Mouse (Mus musculus): ENCODE data around the gene Iqschfp. TPM values are rescaled to one million over a fixed set of nuclear protein-coding genes. Genes with fewer than 3 reads are reported as not detected.

Gene Iqschfp
- polyA plus RNA-seq, 1 experiment from 2014 or later: not detected

GRCm38 (mm10) chr3:68484561-68484960 lies 592.5 kb downstream of the Iqschfp start:
- TF ChIP-seq EP300 (IDR thresholded peaks at IDR 0.05; ENCODE audit: low read depth) (no peak), CTCF (IDR thresholded peaks at IDR 0.05; ENCODE audit: low read depth) (0 out of 2 replicates have a peak, but pooled peaks have one; percentile 5)
- 66% methylated on average over 4 of the region's 4 CpGs for WGBS (ENCODE audit: insufficient replicate concordance)
- Histone ChIP-seq H3K27me3 (ENCODE audit: insufficient read depth, low read length) (no peaks in the 10 kb centered on the region), H3K4me3 (ENCODE audit: low read depth, low read length) (no peak overlapping the region), H3K9me3 (ENCODE audit: low read length) (no peaks in the 10 kb centered on the region), H3K9ac (replicated peaks) (no peak overlapping the region), H3K36me3 (replicated peaks; ENCODE audit: insufficient read depth, low read length) (no peaks in the 10 kb centered on the region), H3K4me2 (ENCODE audit: low read depth, low read length) (no peak overlapping the region), H3K27ac (ENCODE audit: low read depth) (no peak overlapping the region), H3K4me1 (ENCODE audit: insufficient read depth) (no peaks in the 10 kb centered on the region)
- DNase-seq (no peak), ATAC-seq (no peak)

GRCm38 (mm10) chr3:68487621-68488020 lies 595.6 kb downstream of the Iqschfp start:
- H3K9ac ChIP-seq (replicated peaks): no peak overlapping the region
- H3K27ac ChIP-seq (ENCODE audit: low read depth): no peak overlapping the region
- DNase-seq (no peak), ATAC-seq (no peak)
- peaks cover 4% of the 10 kb centered on the region; the same call in 1 of the 2 replicates for H3K27me3 ChIP-seq (ENCODE audit: insufficient read depth, low read length)
- TF ChIP-seq CTCF (IDR thresholded peaks at IDR 0.05; ENCODE audit: low read depth): no peak
- no peak for TF ChIP-seq EP300 (IDR thresholded peaks at IDR 0.05; ENCODE audit: low read depth)
- no peaks in the 10 kb centered on the region for H3K9me3 ChIP-seq (ENCODE audit: low read length)
- H3K4me3 ChIP-seq (ENCODE audit: low read depth, low read length): no peak overlapping the region
- H3K4me1 ChIP-seq (ENCODE audit: insufficient read depth): no peaks in the 10 kb centered on the region
- H3K36me3 ChIP-seq (replicated peaks; ENCODE audit: insufficient read depth, low read length): no peaks in the 10 kb centered on the region
- whole genome bisulfite sequencing (ENCODE audit: insufficient replicate concordance): 76% methylated on average over 1 of the region's 1 CpGs
- H3K4me2 ChIP-seq (ENCODE audit: low read depth, low read length): no peak overlapping the region

GRCm38 (mm10) chr3:68488316-68488715 lies 596.3 kb downstream of the Iqschfp start:
- TF ChIP-seq EP300 (IDR thresholded peaks at IDR 0.05; ENCODE audit: low read depth) (no peak), CTCF (IDR thresholded peaks at IDR 0.05; ENCODE audit: low read depth) (no peak)
- H3K27ac ChIP-seq (ENCODE audit: low read depth): no peak overlapping the region
- ATAC-seq (no peak), DNase-seq (no peak)
- H3K36me3 ChIP-seq (replicated peaks; ENCODE audit: insufficient read depth, low read length): no peaks in the 10 kb centered on the region
- peaks cover 10% of the 10 kb centered on the region for H3K27me3 ChIP-seq (ENCODE audit: insufficient read depth, low read length)
- peaks cover 4% of the 10 kb centered on the region; the same call in 1 of the 2 replicates for H3K4me1 ChIP-seq (ENCODE audit: insufficient read depth)
- H3K9me3 ChIP-seq (ENCODE audit: low read length): no peaks in the 10 kb centered on the region
- no peak overlapping the region for H3K4me2 ChIP-seq (ENCODE audit: low read depth, low read length)
- no peak overlapping the region for H3K4me3 ChIP-seq (ENCODE audit: low read depth, low read length)
- H3K9ac ChIP-seq (replicated peaks): no peak overlapping the region
- WGBS (ENCODE audit: insufficient replicate concordance): 72% methylated on average over 5 of the region's 5 CpGs

- Histone ChIP-seq H3K9ac (replicated peaks) (no peak overlapping the region), H3K9me3 (ENCODE audit: low read length) (no peaks in the 10 kb centered on the region), H3K4me2 (ENCODE audit: low read depth, low read length) (no peak overlapping the region), H3K36me3 (replicated peaks; ENCODE audit: insufficient read depth, low read length) (no peaks in the 10 kb centered on the region), H3K27ac (ENCODE audit: low read depth) (no peak overlapping the region), H3K4me3 (ENCODE audit: low read depth, low read length) (no peak overlapping the region), H3K27me3 (ENCODE audit: insufficient read depth, low read length) (peaks cover 42% of the 10 kb centered on the region), H3K4me1 (ENCODE audit: insufficient read depth) (peaks cover 19% of the 10 kb centered on the region)
- DNase-seq (no peak), ATAC-seq (no peak)
- TF ChIP-seq EP300 (IDR thresholded peaks at IDR 0.05; ENCODE audit: low read depth) (no peak), CTCF (IDR thresholded peaks at IDR 0.05; ENCODE audit: low read depth) (no peak)
- 65% methylated on average over 6 of the region's 6 CpGs for WGBS (ENCODE audit: insufficient replicate concordance)
These were observed 599.5 kb downstream of the Iqschfp start for GRCm38 (mm10) chr3:68491516-68491915.

DNA sequence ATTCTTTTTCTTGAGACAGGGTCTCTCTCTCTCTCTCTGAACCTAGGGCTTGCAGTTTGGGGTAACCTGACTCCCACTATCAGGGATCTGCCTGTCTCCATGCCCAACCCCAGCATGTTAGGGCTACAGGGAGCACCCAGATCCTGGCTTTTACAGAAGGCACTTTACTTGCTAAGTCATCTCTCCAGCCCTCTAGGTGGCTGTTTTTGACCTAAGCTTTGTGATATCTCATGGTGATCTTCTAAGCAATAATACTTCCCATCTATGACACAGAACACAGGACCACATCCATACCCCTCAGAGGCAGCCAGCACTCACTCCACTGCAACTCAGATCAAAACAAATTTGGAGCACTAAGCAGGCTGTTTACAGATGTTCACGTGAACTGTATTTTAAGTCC lies 600.0 kb downstream of the Iqschfp start:
- WGBS (ENCODE audit: insufficient replicate concordance): 62% methylated on average over 1 of the region's 1 CpGs
- DNase-seq: no peak
- no peak for ATAC-seq
- Histone ChIP-seq H3K4me1 (ENCODE audit: insufficient read depth) (peaks cover 19% of the 10 kb centered on the region), H3K4me3 (ENCODE audit: low read depth, low read length) (no peak overlapping the region), H3K9ac (replicated peaks) (no peak overlapping the region), H3K9me3 (ENCODE audit: low read length) (no peaks in the 10 kb centered on the region), H3K27me3 (ENCODE audit: insufficient read depth, low read length) (peaks cover 43% of the 10 kb centered on the region), H3K27ac (ENCODE audit: low read depth) (0 out of 2 replicates have a peak overlapping the region, but pooled peaks have one; percentile 6), H3K4me2 (ENCODE audit: low read depth, low read length) (no peak overlapping the region), H3K36me3 (replicated peaks; ENCODE audit: insufficient read depth, low read length) (no peaks in the 10 kb centered on the region)
- no peak for TF ChIP-seq CTCF (IDR thresholded peaks at IDR 0.05; ENCODE audit: low read depth)
- TF ChIP-seq EP300 (IDR thresholded peaks at IDR 0.05; ENCODE audit: low read depth): no peak

DNA sequence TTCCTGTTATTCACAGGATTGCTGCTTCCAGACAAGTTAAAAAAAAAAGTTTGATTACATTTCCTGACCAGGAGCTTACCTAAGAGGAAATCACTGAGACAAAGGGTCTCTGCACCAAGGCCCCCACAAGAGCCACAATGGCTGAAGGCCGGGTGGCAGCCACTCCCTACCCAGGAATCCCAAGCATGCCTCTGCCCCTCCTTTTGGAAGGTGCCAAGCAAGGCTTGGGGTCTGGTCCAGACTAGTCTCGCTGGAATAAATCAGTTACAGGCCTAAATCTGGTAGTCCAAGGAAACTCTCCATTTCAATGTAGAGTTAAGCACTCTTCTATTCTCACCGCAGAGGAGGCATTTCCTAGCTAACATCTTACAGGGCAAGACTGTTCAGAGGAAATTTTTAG lies 600.5 kb downstream of the Iqschfp start:
- H3K9ac ChIP-seq (replicated peaks): no peak overlapping the region
- DNase-seq (no peak), ATAC-seq (no peak)
- no peaks in the 10 kb centered on the region for H3K9me3 ChIP-seq (ENCODE audit: low read length)
- WGBS (ENCODE audit: insufficient replicate concordance): 50% methylated on average over 3 of the region's 3 CpGs
- H3K27me3 ChIP-seq (ENCODE audit: insufficient read depth, low read length): peaks cover 43% of the 10 kb centered on the region
- no peaks in the 10 kb centered on the region for H3K36me3 ChIP-seq (replicated peaks; ENCODE audit: insufficient read depth, low read length)
- H3K4me3 ChIP-seq (ENCODE audit: low read depth, low read length): no peak overlapping the region
- TF ChIP-seq EP300 (IDR thresholded peaks at IDR 0.05; ENCODE audit: low read depth) (no peak), CTCF (IDR thresholded peaks at IDR 0.05; ENCODE audit: low read depth) (no peak)
- H3K27ac ChIP-seq (ENCODE audit: low read depth): 0 out of 2 replicates have a peak overlapping the region, but pooled peaks have one; percentile 6
- peak overlapping the region; percentile 96 for H3K4me2 ChIP-seq (ENCODE audit: low read depth, low read length)
- peaks cover 19% of the 10 kb centered on the region for H3K4me1 ChIP-seq (ENCODE audit: insufficient read depth)

Measured in liver, postnatal 0 days (tissue).